ENCODE assay signal across 22 mouse cellular contexts in the genomic region with DNA sequence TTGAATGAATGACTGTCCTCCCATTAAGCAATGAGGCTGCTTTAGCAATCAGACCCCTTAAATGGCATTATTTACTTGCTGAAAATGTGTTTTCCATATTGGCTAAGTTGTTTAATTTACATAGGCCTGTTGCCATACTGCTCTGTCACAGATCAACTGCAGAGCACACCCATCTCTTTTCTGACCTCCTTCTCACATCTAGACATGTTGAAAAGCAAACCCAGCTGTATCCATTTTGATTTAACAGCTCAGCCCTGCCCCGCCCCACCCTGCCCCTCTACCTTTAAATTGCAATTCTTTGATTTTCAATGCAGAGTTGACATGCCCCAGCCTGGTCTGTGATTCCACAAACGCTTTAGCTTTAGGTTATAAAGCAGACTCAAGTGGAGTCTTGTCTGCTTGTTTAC.
DNase-seq lines count a peak whose midpoint lies in the region; ATAC-seq and TF ChIP-seq lines count a peak whose summit lies in the region.
"Had no signal": no experiment of that assay in that cellular context is flagged by ENCODE, and none has a peak within 500 bp of the region (broad histone marks: within the 10 kb centered on the region; RNA-seq: fewer than 3 reads in every experiment).

No protein-coding gene starts in this region.

- TF ChIP-seq EP300 in lung, postnatal 0 days (IDR thresholded peaks at IDR 0.05): peak; percentile 71

- no peak overlapping the region for H3K4me2 ChIP-seq in kidney, embryonic 14.5 days (replicated peaks; ENCODE audit: low read depth, low read length)
- no peak overlapping the region for H3K4me2 ChIP-seq in lung, postnatal 0 days (replicated peaks; ENCODE audit: low read depth, low read length)
- H3K4me2 ChIP-seq: embryonic facial prominence, embryonic 12.5 days; heart, embryonic 15.5 days; neural tube, embryonic 12.5 days had no signal

- H3K4me3 ChIP-seq in kidney, embryonic 14.5 days (ENCODE audit: low read length): no peak overlapping the region
- H3K4me3 ChIP-seq in lung, postnatal 0 days (ENCODE audit: low read depth, low read length): no peak overlapping the region
- no peak overlapping the region for H3K4me3 ChIP-seq in lung, adult 2 months (replicated peaks; ENCODE audit: extremely low read depth, low read depth, low read length)
- H3K4me3 ChIP-seq: embryonic facial prominence, embryonic 12.5 days; forebrain, embryonic 10.5 days; heart, adult 2 months; heart, embryonic 15.5 days; hindbrain, embryonic 10.5 days; neural tube, embryonic 12.5 days had no signal

- peaks cover 3% of the 10 kb centered on the region; the same call in 1 of the 2 replicates for H3K9me3 ChIP-seq in kidney, embryonic 14.5 days (ENCODE audit: control insufficient read depth, low read length)
- H3K9me3 ChIP-seq in lung, postnatal 0 days (ENCODE audit: low read length): no peaks in the 10 kb centered on the region
- H3K9me3 ChIP-seq: embryonic facial prominence, embryonic 12.5 days had no signal

- no peak overlapping the region for H3K9ac ChIP-seq in kidney, embryonic 14.5 days (ENCODE audit: low read depth, low read length)
- no peak overlapping the region for H3K9ac ChIP-seq in lung, postnatal 0 days (replicated peaks; ENCODE audit: low read depth)
- H3K9ac ChIP-seq: embryonic facial prominence, embryonic 12.5 days; heart, embryonic 15.5 days; liver, embryonic 14.5 days; neural tube, embryonic 12.5 days had no signal

- H3K27me3 ChIP-seq in kidney, embryonic 14.5 days (ENCODE audit: control insufficient read depth, insufficient read depth, low read length): no peaks in the 10 kb centered on the region
- no peaks in the 10 kb centered on the region for H3K27me3 ChIP-seq in lung, postnatal 0 days (replicated peaks; ENCODE audit: insufficient read depth, low read length)
- H3K27me3 ChIP-seq: embryonic facial prominence, embryonic 12.5 days; heart, embryonic 15.5 days; neural tube, embryonic 12.5 days had no signal

- TF ChIP-seq CTCF in lung, postnatal 0 days (IDR thresholded peaks at IDR 0.05): no peak
- TF ChIP-seq CTCF in lung, adult 2 months (IDR thresholded peaks at IDR 0.05; ENCODE audit: insufficient read depth, low read length): no peak

- no peaks in the 10 kb centered on the region for H3K4me1 ChIP-seq in kidney, embryonic 14.5 days (ENCODE audit: control insufficient read depth, insufficient read depth, low read length)
- no peaks in the 10 kb centered on the region for H3K4me1 ChIP-seq in lung, postnatal 0 days (ENCODE audit: insufficient read depth, low read depth, low read length)
- no peaks in the 10 kb centered on the region for H3K4me1 ChIP-seq in lung, adult 2 months (ENCODE audit: control insufficient read depth, insufficient read depth, low read length)
- H3K4me1 ChIP-seq: embryonic facial prominence, embryonic 12.5 days; forebrain, embryonic 10.5 days; heart, embryonic 15.5 days; hindbrain, embryonic 10.5 days; neural tube, embryonic 12.5 days had no signal

- no peak overlapping the region for H3K27ac ChIP-seq in kidney, embryonic 14.5 days (ENCODE audit: low read depth, low read length)
- H3K27ac ChIP-seq in lung, postnatal 0 days (ENCODE audit: low read length): peak overlapping the region; percentile 74
- H3K27ac ChIP-seq: embryonic facial prominence, embryonic 12.5 days; forebrain, embryonic 10.5 days; heart, adult 2 months; heart, embryonic 15.5 days; hindbrain, embryonic 10.5 days; liver, embryonic 14.5 days; neural tube, embryonic 12.5 days had no signal

- 57% methylated on average over 2 of the region's 2 CpGs for WGBS in kidney, embryonic 14.5 days
- 61% methylated on average over 2 of the region's 2 CpGs for WGBS in lung, postnatal 0 days
- 71% methylated on average over 2 of the region's 2 CpGs for WGBS in lung, adult 2 months

- 0 out of 2 replicates have a peak, but pooled peaks have one; percentile 12 for ATAC-seq in kidney, embryonic 14.5 days (ENCODE audit: low FRiP score, low TSS enrichment)
- ATAC-seq in lung, postnatal 0 days: peak; percentile 86
- ATAC-seq: inflammation-experienced regulatory T-cells, adult 6 months had no signal

- no peak for TF ChIP-seq POLR2A in lung, adult 2 months (IDR thresholded peaks at IDR 0.05; ENCODE audit: borderline replicate concordance, extremely low read depth, low read depth, low read length)

- H3K36me3 ChIP-seq in kidney, embryonic 14.5 days (ENCODE audit: control insufficient read depth, insufficient read depth, low read length): no peaks in the 10 kb centered on the region
- H3K36me3 ChIP-seq in lung, postnatal 0 days (ENCODE audit: insufficient read depth, low read length): no peaks in the 10 kb centered on the region
- H3K36me3 ChIP-seq: embryonic facial prominence, embryonic 12.5 days; forebrain, embryonic 10.5 days; heart, embryonic 15.5 days; hindbrain, embryonic 10.5 days; neural tube, embryonic 12.5 days had no signal

- DNase-seq in kidney, postnatal 36 days: no peak
- DNase-seq in lung, postnatal 0 days (ENCODE audit: low spot score): peak; percentile 85
- DNase-seq in lung, adult 2 months: no peak
- DNase-seq in fibroblast of lung, adult 2 months (ENCODE audit: low read depth): peak; percentile 20
- peak; percentile 21 for DNase-seq in lung, postnatal 36 days
- no peak for DNase-seq in layer of hippocampus, adult 11-12 months (ENCODE audit: low spot score)
- DNase-seq in thymus, postnatal 4 days: no peak
- DNase-seq: adrenal gland, postnatal 10 days; cerebellum, adult 11 months; cerebellum, postnatal 36 days; gastrocnemius, postnatal 10 days; heart, adult 2 months; kidney, postnatal 25 days; thymus, postnatal 25 days had no signal

Comparison
In these comparisons a context has a peak if more than half of its experiments do, and no peak if none do; other contexts are left out.
1. DNase-seq: peak in lung, postnatal 0 days (single experiment), fibroblast of lung, adult 2 months (single experiment) and lung, postnatal 36 days (single experiment); none in kidney, postnatal 36 days (0 of 2), lung, adult 2 months (single experiment), layer of hippocampus, adult 11-12 months (single experiment) and thymus, postnatal 4 days (single experiment).